Mouse (Mus musculus) Patski (cell line): ENCODE measurements at regions not wholly inside any gene's neighbourhood (a gene's known extent, or its start where the extent isn't known, plus 50 kb on each side); places are given as distances from the start of the nearest gene placed in this dataset.

Experiments
- ATAC-seq: fragments of 100-300 bp; one replicate; pipeline ENCODE4 v1.8.0; 2021
- CTCF ChIA-PET: fragments of 350-600 bp; sonication (Branson Sonifier 250); formaldehyde crosslinking; loops from one replicate; lab custom pipeline; 2022; ENCODE audit warnings: inconsistent platforms; lab: Charles Lee
- POLR2A ChIA-PET: fragments of 350-600 bp; sonication (Branson Sonifier 250); formaldehyde crosslinking; loops from one replicate; lab custom pipeline; 2022; ENCODE audit warnings: antibody characterized with exemption, inconsistent platforms; lab: Charles Lee
- DNase-seq: peaks from one replicate; pipeline ENCODE4 v3.0.0-alpha.2; 2011; ENCODE audit warnings: low read depth, low spot score
- H3K27me3 ChIP-seq: fragments of 371-371 bp; one replicate; pipeline ENCODE4 v1.5.1; 2021
- CTCF ChIP-seq: fragments of 100-300 bp; IDR thresholded peaks from one replicate; pipeline ENCODE4 v1.5.1; 2021
- in situ Hi-C: fragments of 300-500 bp; cut with MboI; formaldehyde crosslinking; loops from 3 replicates; pipeline ENCODE4 v1.11.1; 2018; ENCODE audit warnings: low pct_unique_long_range_greater_than_20kb, mixed read lengths

- no peak for TF ChIP-seq CTCF
- in situ Hi-C loops, result no loop called here
- DNase-seq (no peak), ATAC-seq (no peak)
- ChIA-PET CTCF (no interaction called here), POLR2A (no interaction called here)
- peaks cover 4% of the 10 kb centered on the region for H3K27me3 ChIP-seq
These were observed 85.6 kb downstream of the Fgf18 start for GRCm38 (mm10) chr11:33061570-33061969.

DNA sequence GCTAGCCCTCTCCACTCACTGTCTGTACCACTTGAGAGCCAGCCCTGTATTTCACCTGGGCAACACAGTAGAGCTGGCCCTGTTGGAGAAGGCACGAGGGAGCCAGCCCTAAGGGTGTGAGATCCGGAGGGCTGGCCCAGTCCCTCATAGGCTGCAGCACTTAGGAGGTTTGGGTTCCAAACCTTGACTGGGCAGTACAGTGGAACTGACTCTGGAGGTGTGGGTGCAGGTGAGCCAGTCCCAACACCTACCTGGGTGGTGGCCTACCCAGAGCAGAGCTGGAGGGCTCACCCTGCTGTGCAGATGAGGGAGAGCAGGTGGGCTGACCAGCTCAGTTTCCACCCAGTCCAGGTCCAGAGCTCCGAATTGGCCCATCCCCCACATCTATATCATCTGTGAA is 86.8 kb downstream of the Fgf18 start:
- POLR2A ChIA-PET, result no interaction called here
- no peak for TF ChIP-seq CTCF
- ATAC-seq, result no peak
- H3K27me3 ChIP-seq, result peaks cover 4% of the 10 kb centered on the region
- no peak for DNase-seq
- in situ Hi-C loops, result no loop called here
- CTCF ChIA-PET, result no interaction called here

GRCm38 (mm10) chr11:33050216-33050615 is 97.0 kb downstream of the Fgf18 start:
- ChIA-PET POLR2A (no interaction called here), CTCF (no interaction called here)
- no peak for TF ChIP-seq CTCF
- DNase-seq, result no peak
- in situ Hi-C loops, result no loop called here
- no peaks in the 10 kb centered on the region for H3K27me3 ChIP-seq
- ATAC-seq, result no peak

DNA sequence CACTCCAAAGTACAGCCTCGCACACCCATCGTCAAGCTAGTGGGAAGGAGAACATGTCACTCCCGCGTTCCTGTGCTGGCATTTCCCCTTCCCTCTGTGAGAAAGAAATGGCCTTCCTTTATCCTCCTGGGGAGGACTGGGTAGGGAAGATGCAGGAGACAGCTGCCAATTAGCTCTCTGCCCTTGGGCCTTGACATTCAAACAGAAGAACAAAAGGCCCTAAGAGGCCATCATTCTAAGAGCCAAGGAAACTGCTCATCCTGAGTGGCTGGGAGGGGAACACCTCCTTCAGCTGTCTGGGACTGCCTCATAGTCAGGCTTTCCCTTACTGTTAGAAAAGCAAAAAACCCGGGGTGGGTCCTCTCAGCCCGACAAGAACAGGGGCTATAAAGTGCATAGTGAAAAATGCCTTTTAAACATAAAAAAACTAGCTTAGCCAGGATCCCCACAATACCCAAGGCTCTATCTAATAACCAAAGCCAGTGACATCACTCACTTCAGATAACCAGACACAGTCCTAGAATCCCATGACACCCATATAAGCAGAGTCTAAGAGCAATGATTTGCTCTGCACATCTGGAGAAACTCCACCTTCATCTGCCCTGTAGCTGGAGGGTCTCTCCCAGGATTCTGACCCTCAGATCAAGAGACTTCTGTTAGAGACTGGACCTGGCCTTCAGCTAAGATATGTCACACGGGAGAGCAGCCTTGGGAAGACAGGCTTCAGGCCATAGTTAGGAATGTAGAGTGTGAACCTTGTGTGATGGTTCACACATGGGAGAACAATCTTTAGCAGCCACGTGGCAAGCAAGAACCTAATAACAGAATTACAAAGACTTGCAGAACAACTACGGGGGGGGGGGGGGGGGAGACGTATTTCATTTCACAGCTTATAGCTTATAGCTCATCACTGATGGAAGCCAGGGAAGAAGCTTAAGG is 107.1 kb downstream of the Fgf18 start:
- no peak for DNase-seq
- no peaks in the 10 kb centered on the region for H3K27me3 ChIP-seq
- ATAC-seq, result no peak
- no peak for TF ChIP-seq CTCF
- in situ Hi-C loops, result no loop called here
- ChIA-PET CTCF (no interaction called here), POLR2A (no interaction called here)

DNA sequence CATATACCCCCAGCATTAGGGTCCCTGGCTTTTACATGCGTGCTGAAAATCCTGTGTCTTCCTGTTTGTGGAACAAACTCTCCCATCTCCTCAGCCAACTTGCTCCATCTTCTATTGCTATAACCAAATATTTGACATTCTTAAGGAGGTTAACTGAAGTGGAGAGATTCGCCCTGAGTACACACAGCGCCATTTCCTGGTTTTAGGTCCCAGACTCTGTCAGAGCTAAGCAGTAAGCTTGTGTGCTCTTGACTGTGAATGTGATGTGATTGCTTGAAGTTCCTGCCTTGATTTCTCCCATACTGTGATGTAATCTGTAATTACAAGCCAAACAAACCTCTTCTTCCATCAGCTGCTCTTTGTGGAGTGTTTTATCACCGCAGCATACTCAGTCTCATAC is 110.8 kb downstream of the Fgf18 start:
- ChIA-PET POLR2A (no interaction called here), CTCF (interaction anchor here (1.7 kb wide), 1 partner anchor 61 kb away, joined by 5 read pairs; no protein-coding TSS in a partner anchor)
- DNase-seq (no peak), ATAC-seq (no peak)
- no peak for TF ChIP-seq CTCF
- in situ Hi-C loops, result no loop called here
- no peaks in the 10 kb centered on the region for H3K27me3 ChIP-seq

GRCm38 (mm10) chr11:33028920-33029319 is 118.3 kb downstream of the Fgf18 start:
- ATAC-seq (peak; percentile 57), DNase-seq (no peak)
- ChIA-PET POLR2A (no interaction called here), CTCF (interaction anchor here (1.0 to 1.1 kb wide), 3 partner anchors 13 to 71 kb away, joined by 3 read pairs; no protein-coding TSS in a partner anchor)
- peak; percentile 77 for TF ChIP-seq CTCF
- no peaks in the 10 kb centered on the region for H3K27me3 ChIP-seq
- in situ Hi-C loops, result no loop called here

GRCm38 (mm10) chr11:33027121-33027520 is 120.1 kb downstream of the Fgf18 start:
- DNase-seq (no peak), ATAC-seq (no peak)
- in situ Hi-C loops, result no loop called here
- ChIA-PET POLR2A (no interaction called here), CTCF (interaction anchor here (1.3 kb wide), 1 partner anchor 57 kb away, joined by 3 read pairs; no protein-coding TSS in a partner anchor)
- peaks cover 9% of the 10 kb centered on the region for H3K27me3 ChIP-seq
- no peak for TF ChIP-seq CTCF

- DNase-seq, result no peak
- ChIA-PET POLR2A (no interaction called here), CTCF (interaction anchor here (1.3 kb wide), 1 partner anchor 16 kb away, joined by 3 read pairs; no protein-coding TSS in a partner anchor)
- no peak for ATAC-seq
- no peak for TF ChIP-seq CTCF
- H3K27me3 ChIP-seq, result peaks cover 13% of the 10 kb centered on the region
- in situ Hi-C loops, result no loop called here
These were observed 133.7 kb downstream of the Fgf18 start for GRCm38 (mm10) chr11:33013229-33014185.

- ATAC-seq (no peak), DNase-seq (no peak)
- in situ Hi-C loops, result no loop called here
- H3K27me3 ChIP-seq, result peaks cover 13% of the 10 kb centered on the region
- no peak for TF ChIP-seq CTCF
- ChIA-PET CTCF (interaction anchor here (1.3 kb wide), 1 partner anchor 15 kb away, joined by 3 read pairs; no protein-coding TSS in a partner anchor), POLR2A (no interaction called here)
These were observed 134.6 kb downstream of the Fgf18 start for GRCm38 (mm10) chr11:33012384-33013160.

DNA sequence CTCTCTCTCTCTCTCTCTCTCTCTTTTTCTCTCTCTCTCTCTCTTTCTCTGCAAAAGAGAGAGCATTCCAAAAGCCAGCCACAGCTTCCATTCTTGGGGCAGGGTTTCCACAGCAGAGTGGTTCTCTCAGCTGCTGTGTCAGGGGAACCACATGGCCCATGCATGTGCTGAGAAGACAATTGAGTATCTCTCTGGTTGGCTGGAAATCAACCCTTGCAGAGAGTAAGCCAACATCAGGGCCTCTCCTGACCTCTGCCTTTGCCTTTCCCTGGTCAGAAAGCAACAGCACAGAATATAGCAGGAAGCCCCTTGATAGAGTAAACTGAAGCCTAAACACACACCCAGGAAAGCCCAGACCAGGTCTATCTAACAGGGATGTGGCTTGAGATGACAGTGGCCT is 138.6 kb downstream of the Fgf18 start:
- in situ Hi-C loops, result no loop called here
- POLR2A ChIA-PET, result no interaction called here
- DNase-seq (no peak), ATAC-seq (no peak)
- no peak for TF ChIP-seq CTCF
- CTCF ChIA-PET, result no interaction called here
- H3K27me3 ChIP-seq, result peaks cover 8% of the 10 kb centered on the region
